ENCODE assay signal across 29 mouse cellular contexts in the genomic region with DNA sequence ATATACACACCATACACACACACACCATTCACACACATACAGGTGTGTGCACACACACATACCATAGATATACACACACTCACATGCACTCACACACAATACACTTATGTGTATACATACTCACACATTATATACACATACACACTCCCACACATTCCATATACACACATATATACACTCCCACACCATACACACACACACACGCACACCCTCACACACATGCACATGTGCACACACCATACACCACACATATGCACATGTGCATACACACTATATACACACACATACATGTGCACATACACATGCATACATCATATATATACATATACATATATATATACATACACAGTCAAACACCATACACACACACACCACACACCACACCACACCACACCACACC.
"Had no signal": no experiment of that assay in that cellular context is flagged by ENCODE, and none has a peak within 500 bp of the region (broad histone marks: within the 10 kb centered on the region; RNA-seq: fewer than 3 reads in every experiment).

No protein-coding gene starts in this region.

- H3K4me1 ChIP-seq: limb, embryonic 13.5 days; liver, embryonic 12.5 days; liver, embryonic 13.5 days; liver, embryonic 15.5 days; lung, embryonic 15.5 days; midbrain, embryonic 15.5 days; neural tube, embryonic 12.5 days; neural tube, embryonic 13.5 days had no signal

- H3K9ac ChIP-seq: limb, embryonic 12.5 days; limb, embryonic 13.5 days; liver, embryonic 12.5 days; liver, embryonic 13.5 days; liver, embryonic 14.5 days; liver, embryonic 15.5 days; liver, postnatal 0 days; lung, embryonic 14.5 days; lung, embryonic 15.5 days; midbrain, embryonic 12.5 days; midbrain, embryonic 15.5 days; neural tube, embryonic 12.5 days; neural tube, embryonic 13.5 days had no signal

- DNase-seq: left cerebral cortex, postnatal 4 days; liver; liver, embryonic 13.5 days; liver, postnatal 0 days; lung, adult 18-20 months; lung, adult 2 months; lung, embryonic 14.5 days; lung, postnatal 10 days; lung, postnatal 14 days; lung, postnatal 36 days; lung, postnatal 4 days; midbrain, embryonic 14.5 days had no signal

- H3K27ac ChIP-seq: left cerebral cortex, adult 2 months; limb, embryonic 12.5 days; limb, embryonic 13.5 days; liver, embryonic 12.5 days; liver, embryonic 13.5 days; liver, embryonic 14.5 days; liver, embryonic 15.5 days; lung, embryonic 15.5 days; macrophage; midbrain, embryonic 10.5 days; midbrain, embryonic 12.5 days; midbrain, embryonic 15.5 days; neural tube, embryonic 12.5 days; neural tube, embryonic 13.5 days had no signal

- H3K36me3 ChIP-seq: limb, embryonic 12.5 days; limb, embryonic 13.5 days; liver, embryonic 12.5 days; liver, embryonic 13.5 days; liver, embryonic 15.5 days; lung, embryonic 15.5 days; midbrain, embryonic 10.5 days; midbrain, embryonic 12.5 days; midbrain, embryonic 15.5 days; neural tube, embryonic 12.5 days; neural tube, embryonic 13.5 days had no signal

- H3K27me3 ChIP-seq: limb, embryonic 12.5 days; limb, embryonic 13.5 days; liver, embryonic 13.5 days; lung, embryonic 15.5 days; midbrain, embryonic 12.5 days; midbrain, embryonic 15.5 days; neural tube, embryonic 12.5 days; neural tube, embryonic 13.5 days had no signal

- H3K4me3 ChIP-seq: left cerebral cortex, adult 2 months; limb, embryonic 12.5 days; limb, embryonic 13.5 days; liver, embryonic 12.5 days; liver, embryonic 13.5 days; liver, embryonic 15.5 days; lung, embryonic 15.5 days; midbrain, embryonic 10.5 days; midbrain, embryonic 12.5 days; midbrain, embryonic 15.5 days; myocyte; neural tube, embryonic 12.5 days; neural tube, embryonic 13.5 days had no signal

- ATAC-seq: liver, embryonic 12.5 days; liver, postnatal 0 days; lung, postnatal 0 days; midbrain, embryonic 15.5 days; midbrain, embryonic 16.5 days had no signal

- H3K9me3 ChIP-seq: limb, embryonic 12.5 days; limb, embryonic 13.5 days; liver, embryonic 12.5 days; liver, embryonic 13.5 days; liver, embryonic 15.5 days; lung, embryonic 15.5 days; midbrain, embryonic 10.5 days; midbrain, embryonic 12.5 days; midbrain, embryonic 15.5 days; neural tube, embryonic 12.5 days; neural tube, embryonic 13.5 days had no signal

- H3K4me2 ChIP-seq: limb, embryonic 12.5 days; limb, embryonic 13.5 days; liver, embryonic 11.5 days; liver, embryonic 12.5 days; liver, embryonic 13.5 days; liver, embryonic 15.5 days; lung, embryonic 14.5 days; lung, embryonic 15.5 days; midbrain, embryonic 12.5 days; midbrain, embryonic 15.5 days; neural tube, embryonic 12.5 days; neural tube, embryonic 13.5 days had no signal
